Mouse (Mus musculus) spleen, postnatal 10 days (tissue): ENCODE results near the gene Trpm6.

ENCODE experiments used
- DNase-seq, 2 experiments: peaks; one replicate each; pipeline ENCODE4 v3.0.0; 2021 to 2022; ENCODE audit warnings: low spot score in 2 of 2

Trpm6 gene

DNA sequence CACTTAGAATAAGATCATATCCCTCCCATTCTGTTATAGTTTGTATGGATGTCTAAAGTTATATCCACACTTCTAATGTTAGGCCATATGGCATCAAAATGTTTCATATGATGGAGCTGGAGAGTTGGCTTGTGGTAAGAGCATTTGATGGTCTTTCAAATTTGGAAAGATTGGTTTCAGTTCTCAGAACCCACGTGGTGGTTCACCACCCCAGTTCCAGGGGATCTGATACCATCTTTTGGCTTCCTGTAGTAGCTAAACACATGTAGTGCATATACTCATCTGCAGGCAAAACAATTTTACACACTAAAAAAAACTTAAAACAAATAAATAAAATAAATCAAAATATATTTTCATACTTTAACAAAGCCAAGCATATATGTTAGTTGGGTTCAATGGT is 21.3 kb downstream of the Trpm6 start:
- no peak for DNase-seq

GRCm38 (mm10) chr19:18771561-18771960 is 21.8 kb downstream of the Trpm6 start:
- no peak for DNase-seq

DNA sequence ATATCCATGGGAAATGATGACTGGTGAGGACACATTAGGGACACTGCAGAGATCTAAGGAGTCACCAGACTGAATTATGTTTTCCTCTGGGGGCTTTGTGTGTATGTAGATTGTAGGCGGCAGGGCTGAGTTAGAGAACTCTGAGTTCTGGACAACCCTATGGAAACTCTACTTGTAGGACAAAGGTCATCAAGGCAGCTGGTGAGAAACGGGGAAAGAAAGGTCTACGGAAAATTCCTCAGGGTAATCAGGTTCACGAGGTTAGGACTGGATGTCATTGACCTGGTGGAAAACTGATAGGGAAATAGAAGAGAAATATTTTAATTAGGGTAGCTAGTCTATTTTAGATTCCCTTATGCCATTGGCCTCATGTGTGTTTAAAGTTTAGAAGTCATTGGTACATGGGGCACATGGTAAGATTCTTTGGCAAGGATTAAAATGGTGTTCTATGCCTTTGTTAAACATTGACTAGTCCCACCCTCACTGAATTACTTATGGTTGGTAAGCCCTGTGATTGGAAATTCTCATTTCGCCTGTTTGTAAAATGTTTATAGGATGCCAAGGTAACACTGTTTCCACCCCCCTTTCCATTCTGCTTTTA is 23.2 kb downstream of the Trpm6 start:
- DNase-seq: no peak

DNA sequence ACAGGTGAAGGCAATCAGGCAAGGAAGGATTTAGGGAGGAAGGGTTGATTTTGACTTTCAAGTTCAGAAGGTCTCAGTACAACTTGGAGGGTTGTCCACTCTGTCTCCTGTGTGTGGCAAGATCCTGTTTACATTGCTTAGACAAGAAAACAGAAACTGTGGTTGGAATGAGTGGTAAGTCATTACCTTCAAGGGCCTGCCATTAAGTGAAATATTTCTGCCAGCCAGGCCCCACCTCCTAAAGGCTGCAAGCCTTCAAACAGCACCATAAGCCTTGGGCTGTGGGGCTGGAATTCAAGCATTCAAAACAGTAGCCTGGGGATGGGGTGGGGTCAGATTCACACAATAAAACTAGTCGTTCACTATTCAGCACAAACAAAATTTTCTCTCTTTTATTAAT is 24.3 kb downstream of the Trpm6 start:
- no peak for DNase-seq

- no peak for DNase-seq
Measured at GRCm38 (mm10) chr19:18799646-18800045, 49.9 kb downstream of the Trpm6 start.

- no peak for DNase-seq
Measured at GRCm38 (mm10) chr19:18811264-18811663, 61.5 kb downstream of the Trpm6 start.

DNA sequence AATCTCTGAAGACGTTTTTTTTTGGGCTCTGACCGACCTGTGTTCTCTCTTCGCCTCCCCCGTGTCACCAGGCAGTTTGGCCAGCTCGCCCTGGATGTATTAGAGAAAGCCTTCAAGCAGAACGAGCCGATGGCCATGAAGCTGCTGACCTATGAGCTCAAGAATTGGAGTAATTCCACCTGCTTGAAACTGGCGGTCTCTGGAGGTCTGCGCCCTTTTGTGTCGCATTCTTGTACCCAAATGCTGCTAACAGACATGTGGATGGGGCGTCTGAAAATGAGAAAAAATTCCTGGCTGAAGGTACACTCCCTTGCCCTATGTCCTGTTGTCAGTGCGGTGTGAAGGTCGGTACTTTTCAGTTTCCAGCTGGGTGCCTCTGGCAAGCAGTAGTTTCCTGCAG is 65.4 kb downstream of the Trpm6 start:
- no peak for DNase-seq

DNA sequence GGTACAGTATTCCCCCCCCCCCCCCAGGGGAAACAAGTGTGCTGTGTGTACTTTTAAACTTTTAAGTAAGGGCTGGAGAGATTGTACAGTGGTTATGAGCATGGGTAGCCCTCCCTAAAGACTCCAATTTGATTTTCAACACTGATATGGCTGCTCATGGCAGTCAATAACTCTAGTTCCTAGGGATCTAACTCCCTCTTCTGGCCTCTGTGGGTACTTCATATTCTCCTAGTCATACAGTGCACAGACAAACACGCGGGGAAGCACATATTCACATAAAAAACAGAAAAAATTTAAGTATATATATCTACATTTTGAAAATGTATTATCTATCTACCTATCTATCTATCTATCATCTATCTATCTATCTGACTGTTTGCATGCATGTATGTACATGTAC is 67.6 kb downstream of the Trpm6 start:
- no peak for DNase-seq

- no peak for DNase-seq
Measured at GRCm38 (mm10) chr19:18828601-18829000, 78.8 kb downstream of the Trpm6 start.

DNA sequence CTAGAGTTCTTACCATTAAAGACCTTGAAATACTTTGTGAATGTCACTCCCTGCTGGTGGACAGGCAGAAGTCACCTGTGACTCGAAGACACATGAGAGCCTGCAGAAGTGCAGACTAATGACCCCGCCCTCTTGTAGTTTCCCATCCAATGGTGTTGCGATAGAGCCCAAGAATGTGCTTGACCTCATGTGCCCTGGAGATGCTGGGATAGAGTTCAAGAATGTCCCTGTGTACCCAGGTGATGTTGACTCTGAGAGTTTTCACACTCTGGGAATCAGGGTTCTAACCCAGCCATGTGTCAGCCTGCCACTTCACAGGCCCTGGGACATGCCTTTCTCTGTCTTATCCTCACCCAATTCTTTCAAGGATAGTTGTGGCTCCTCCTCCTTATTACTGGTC is 81.4 kb downstream of the Trpm6 start:
- DNase-seq: no peak

GRCm38 (mm10) chr19:18834971-18835370 is 85.2 kb downstream of the Trpm6 start:
- peak; percentile 23 to 60 for DNase-seq

DNA sequence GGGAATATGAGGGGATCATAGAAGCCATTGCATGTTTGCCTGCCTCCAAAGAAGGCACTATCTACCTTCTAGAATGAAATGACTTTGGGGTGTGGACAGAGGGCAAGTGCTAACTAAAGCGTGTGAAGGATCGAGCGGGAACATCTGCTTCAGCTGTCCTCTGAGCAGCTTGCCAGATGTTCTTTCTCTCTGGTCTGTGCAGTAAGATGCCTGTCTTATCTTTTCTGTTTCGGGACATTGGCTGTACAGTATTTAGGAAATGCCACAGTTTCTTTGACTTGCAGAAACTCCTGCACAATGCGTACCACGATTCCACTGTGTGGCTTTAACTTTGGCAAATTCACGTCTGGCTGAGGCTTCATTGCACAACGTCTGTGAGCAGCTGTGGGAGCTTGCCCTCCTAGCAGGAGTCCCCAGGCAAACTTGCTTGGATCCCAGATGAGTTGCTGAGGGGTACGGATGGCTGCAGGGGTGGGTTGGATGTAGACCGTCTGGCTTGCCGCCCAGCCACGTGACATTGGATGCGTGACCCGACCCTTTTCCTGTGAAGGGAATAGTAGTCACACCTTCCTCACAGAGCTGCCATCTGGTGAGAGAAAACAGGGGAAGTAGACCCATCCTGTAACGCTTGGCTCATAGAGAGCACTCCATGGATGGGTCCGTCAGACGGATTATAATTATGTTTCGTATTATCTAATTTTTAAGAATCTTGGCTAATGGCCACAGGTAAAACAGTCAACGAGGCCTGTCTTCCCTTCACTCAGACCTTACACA is 92.2 kb downstream of the Trpm6 start:
- DNase-seq: no peak

DNA sequence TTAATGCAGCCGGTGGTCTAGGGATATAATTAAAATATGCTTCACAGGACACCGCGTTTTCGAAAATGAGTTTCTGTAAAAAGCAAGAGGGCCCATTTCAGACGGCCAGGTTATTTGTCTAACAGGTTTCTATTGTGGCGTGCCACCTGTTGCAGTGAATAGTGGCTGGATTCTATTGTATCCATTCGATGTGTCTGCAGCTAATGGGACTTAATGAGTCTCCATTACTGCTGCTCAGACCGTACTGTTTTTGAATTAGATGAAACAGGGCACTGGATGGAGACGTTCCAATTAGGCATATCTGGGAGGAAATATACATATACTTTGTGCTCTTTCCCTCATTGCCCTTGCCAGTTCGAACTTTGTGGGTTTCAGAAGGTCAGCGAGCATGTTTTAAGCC is 92.8 kb downstream of the Trpm6 start:
- DNase-seq: no peak

GRCm38 (mm10) chr19:18846336-18846735 is 96.6 kb downstream of the Trpm6 start:
- no peak for DNase-seq

DNA sequence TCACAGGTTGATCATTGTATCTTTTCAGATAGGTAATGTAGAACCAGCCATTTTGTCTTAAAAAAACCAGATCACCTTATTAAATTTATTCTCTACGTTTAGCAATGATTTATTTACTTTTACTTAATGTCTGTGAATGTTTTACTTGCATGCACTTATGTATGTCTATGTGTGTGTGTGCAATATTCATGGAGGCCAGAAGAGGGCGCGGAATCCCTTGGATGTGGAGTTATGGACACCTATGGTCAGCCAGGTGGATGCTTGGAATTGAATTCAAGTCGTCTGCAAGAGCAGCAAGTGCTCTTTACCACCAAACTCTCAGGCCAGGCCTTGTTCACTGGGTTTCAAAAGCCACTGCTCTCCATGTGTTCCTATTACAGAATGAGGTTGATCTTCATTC is 118.5 kb downstream of the Trpm6 start:
- no peak for DNase-seq

GRCm38 (mm10) chr19:18872792-18873569 is 123.2 kb downstream of the Trpm6 start:
- DNase-seq: no peak

DNA sequence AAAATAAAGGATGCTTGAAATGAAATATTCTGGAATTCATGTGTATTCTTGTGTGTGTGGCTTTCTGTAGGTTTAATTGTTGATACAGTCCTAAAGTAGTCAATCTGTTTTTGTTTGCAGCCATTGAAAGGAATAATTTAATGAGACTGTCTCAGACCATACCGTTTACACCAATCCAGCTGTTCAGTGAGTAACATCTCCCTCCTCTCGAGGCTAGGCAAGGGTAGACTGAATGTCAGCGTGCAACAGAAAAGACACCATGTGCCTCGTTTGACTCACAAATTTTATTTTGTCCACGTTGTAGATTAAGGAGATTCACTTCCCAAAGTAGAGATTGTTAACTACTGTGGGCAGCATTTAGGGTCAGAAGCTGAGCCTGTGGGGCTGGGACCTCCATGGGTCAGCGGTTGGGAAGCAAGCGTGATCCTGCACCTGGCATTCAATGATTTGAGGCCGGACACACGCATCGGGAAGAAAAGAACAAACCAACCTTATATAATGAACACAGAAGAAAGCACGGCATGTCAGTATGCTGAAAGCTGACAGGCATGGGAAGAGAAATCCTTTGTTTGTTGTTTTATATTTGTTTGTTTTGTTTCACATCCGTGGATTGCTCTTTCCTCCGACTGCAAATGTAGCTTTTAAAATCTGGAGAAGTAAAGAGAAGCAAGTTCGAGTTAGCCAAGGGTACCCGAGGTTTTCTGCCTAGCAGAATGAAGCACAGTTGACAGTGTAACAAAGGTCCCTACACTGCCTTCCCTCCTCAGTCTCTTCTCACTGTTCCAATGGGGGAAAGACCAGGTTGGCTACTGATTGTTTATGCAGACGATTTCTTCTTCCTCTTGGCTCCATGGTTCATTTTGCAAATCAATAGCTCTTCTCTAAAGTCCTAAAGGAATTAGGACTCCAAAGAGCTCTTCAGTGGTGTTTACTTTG is 124.2 kb downstream of the Trpm6 start:
- no peak for DNase-seq

DNA sequence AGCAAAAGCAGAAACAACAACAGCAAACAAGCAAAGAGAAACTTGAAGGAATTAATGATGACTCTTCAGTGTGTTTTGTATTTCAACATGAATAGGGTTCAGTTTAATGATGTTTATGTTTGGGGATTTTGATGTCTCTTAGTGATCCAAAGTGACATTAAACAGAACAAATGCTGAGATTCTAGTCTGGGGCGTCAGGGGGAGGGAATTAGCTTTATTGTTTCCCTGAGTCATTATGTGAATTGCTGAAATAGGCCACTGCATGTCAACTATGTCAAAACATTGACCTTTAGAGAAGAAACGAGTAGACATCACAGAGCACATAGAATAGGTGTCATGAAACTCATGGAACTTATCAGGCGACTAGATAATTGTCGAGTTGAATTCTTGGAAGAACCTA is 129.5 kb downstream of the Trpm6 start:
- DNase-seq: no peak

DNA sequence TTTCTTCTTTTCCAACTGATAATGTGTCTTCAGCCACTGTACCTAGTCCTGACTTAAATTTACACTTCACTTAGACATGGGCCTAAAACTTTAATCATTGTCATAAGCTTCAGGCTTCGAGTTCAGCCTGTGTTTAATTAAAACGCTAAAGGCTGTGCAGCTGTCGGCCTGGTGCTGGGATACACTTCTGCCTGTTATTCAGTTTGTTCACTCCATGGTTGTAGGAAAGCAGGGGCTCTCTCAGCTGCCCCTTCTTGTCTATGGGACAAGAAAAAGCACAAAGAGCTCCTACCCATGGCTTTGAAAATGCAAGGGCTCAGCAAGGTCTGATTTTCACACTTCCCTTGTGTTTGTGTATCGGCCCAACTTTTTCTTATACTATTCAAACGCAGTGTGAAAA is 131.4 kb downstream of the Trpm6 start:
- no peak for DNase-seq

GRCm38 (mm10) chr19:18887646-18888407 is 138.0 kb downstream of the Trpm6 start:
- DNase-seq: no peak

GRCm38 (mm10) chr19:18888491-18889116 is 138.8 kb downstream of the Trpm6 start:
- no peak for DNase-seq
